Mouse (Mus musculus) embryonic facial prominence, embryonic 10.5 days (tissue): ENCODE measurements at regions not wholly inside any gene's neighbourhood (a gene's known extent, or its start where the extent isn't known, plus 50 kb on each side); places are given as distances from the start of the nearest gene placed in this dataset.
"Not testable (repeated sequence)": the region's sequence is repeated elsewhere in the genome, so short reads cannot be mapped to it uniquely, and the experiment has no call there.

ENCODE experiments used
- DNase-seq: peaks from one replicate; pipeline ENCODE4 v3.0.0-alpha.2; 2017; ENCODE audit warnings: low spot score
- H3K27ac ChIP-seq: fragments of 300-500 bp; sonication (generic); replicated peaks from 2 replicates; pipeline ENCODE4 v1.5.1; 2016; ENCODE audit warnings: mild to moderate bottlenecking
- H3K27me3 ChIP-seq: fragments of 300-500 bp; sonication (generic); replicated peaks from 2 replicates; pipeline ENCODE4 v1.6.1; 2016; ENCODE audit warnings: low read depth, mild to moderate bottlenecking; ENCODE audit not compliant: poor library complexity, severe bottlenecking
- H3K36me3 ChIP-seq: fragments of 300-500 bp; sonication (generic); replicated peaks from 2 replicates; pipeline ENCODE4 v1.6.1; 2016; ENCODE audit warnings: mild to moderate bottlenecking, moderate library complexity
- H3K4me1 ChIP-seq: fragments of 300-500 bp; sonication (generic); 2 replicates; pipeline ENCODE4 v1.6.1; 2016
- H3K4me3 ChIP-seq: fragments of 300-500 bp; sonication (generic); 2 replicates; pipeline ENCODE4 v1.5.1; 2016; ENCODE audit warnings: mild to moderate bottlenecking, moderate library complexity
- H3K9me3 ChIP-seq: fragments of 300-500 bp; sonication (generic); 2 replicates; pipeline ENCODE4 v1.6.1; 2016; ENCODE audit warnings: mild to moderate bottlenecking
- WGBS: fragments of 180-500 bp; shearing (Covaris S2); methylation state at CpG from one replicate; pipeline ENCODE4 v1.1.7; 2016; 5-methylcytosine and 5-hydroxymethylcytosine counted together

DNA sequence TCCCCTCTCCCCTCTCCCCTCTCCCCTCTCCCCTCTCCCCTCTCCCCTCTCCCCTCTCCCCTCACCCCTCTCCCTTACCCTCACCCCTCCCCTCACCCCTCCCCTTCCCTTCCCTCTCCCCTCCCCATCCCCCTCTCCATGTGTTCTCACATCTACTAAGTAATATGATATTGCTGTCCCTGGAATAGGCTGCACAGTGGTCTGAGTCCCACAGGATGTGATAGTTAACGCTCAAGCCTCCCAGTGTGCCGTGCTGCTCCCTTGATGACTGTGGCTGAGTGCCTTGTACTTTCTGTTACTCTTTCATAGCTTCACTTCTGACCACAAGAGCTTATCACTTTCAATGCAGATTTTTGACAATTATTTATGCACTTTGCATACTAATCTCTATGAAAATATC, 620.4 kb upstream of the Igfbp3 start:
- Histone ChIP-seq H3K9me3 (no peaks in the 10 kb centered on the region), H3K36me3 (no peaks in the 10 kb centered on the region), H3K4me1 (peaks cover 11% of the 10 kb centered on the region), H3K4me3 (no peak overlapping the region), H3K27me3 (no peaks in the 10 kb centered on the region), H3K27ac (no peak overlapping the region)
- 22% methylated on average over 2 of the region's 2 CpGs for WGBS
- peak; percentile 48 for DNase-seq

DNA sequence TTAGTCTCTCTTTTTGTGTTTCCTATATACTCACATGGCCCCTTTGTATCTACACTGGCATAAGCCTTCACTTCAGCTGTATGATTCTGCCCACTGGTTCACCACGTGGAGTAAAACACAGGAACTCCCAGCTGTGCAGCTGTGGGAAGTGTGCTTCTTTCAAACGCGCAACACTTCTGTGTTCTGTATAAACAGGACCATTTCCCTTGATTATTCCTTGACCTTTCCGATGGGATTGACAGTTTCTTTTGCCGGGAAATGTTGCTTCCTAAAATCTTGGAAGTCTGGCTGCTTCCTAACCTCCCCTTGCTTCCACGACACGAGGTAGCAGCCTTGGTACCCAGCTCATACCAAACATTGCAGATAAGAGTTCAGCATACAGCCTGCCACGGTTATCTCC, 618.7 kb upstream of the Igfbp3 start:
- WGBS: 63% methylated on average over 8 of the region's 8 CpGs
- Histone ChIP-seq H3K27ac (no peak overlapping the region), H3K27me3 (no peaks in the 10 kb centered on the region), H3K4me1 (0 out of 2 replicates have a peak, but pooled peaks cover 3% of the 10 kb centered on the region), H3K36me3 (no peaks in the 10 kb centered on the region), H3K4me3 (no peak overlapping the region), H3K9me3 (no peaks in the 10 kb centered on the region)
- DNase-seq: no peak

DNA sequence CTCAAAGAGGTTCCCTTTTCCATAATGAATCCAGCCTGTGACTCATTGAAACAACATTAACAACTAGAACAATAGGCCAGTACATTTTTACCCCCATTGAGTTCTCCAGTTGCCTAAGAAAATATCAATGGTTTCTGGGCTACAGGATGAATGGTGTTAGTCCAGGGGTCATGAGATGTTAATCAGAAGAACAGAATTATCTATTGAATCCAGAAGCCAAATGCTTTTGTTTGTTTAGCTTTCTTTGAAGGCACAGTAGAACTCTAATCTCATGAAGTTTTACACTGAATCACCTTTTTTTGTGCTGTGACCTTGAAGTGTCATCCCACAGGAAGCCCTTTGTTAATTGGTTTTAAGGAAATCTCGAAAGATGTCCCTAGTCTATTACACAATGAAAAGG, 616.0 kb upstream of the Igfbp3 start:
- H3K9me3 ChIP-seq: no peaks in the 10 kb centered on the region
- WGBS: 40% methylated on average over 1 of the region's 1 CpGs
- H3K36me3 ChIP-seq: no peaks in the 10 kb centered on the region
- no peaks in the 10 kb centered on the region for H3K27me3 ChIP-seq
- H3K4me3 ChIP-seq: no peak overlapping the region
- 0 out of 2 replicates have a peak, but pooled peaks cover 3% of the 10 kb centered on the region for H3K4me1 ChIP-seq
- DNase-seq: no peak
- no peak overlapping the region for H3K27ac ChIP-seq

GRCm38 (mm10) chr11:7828001-7828400, 614.3 kb upstream of the Igfbp3 start:
- Histone ChIP-seq H3K4me1 (no peaks in the 10 kb centered on the region), H3K9me3 (no peaks in the 10 kb centered on the region), H3K27ac (no peak overlapping the region), H3K4me3 (no peak overlapping the region), H3K27me3 (no peaks in the 10 kb centered on the region), H3K36me3 (no peaks in the 10 kb centered on the region)
- DNase-seq: no peak
- WGBS: 85% methylated on average over 4 of the region's 4 CpGs

DNA sequence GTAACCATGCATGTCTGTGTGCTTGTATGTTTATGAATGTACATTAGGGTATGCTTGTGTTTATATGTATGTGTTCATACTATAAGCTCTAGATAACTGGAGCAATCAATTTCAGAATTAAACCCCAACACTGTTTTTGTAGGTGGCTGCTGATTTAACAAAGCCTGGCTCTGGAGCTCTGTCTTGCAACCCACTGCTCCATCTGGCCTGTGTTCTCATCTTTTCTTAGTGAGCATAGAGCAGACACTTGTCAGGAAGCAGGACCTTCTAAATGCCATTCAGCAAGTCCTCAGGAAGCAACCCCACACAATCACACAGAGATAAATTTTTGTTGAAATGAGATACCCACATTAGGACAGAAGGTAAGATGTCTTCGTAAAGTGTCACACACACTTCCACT, 613.7 kb upstream of the Igfbp3 start:
- Histone ChIP-seq H3K4me3 (no peak overlapping the region), H3K36me3 (no peaks in the 10 kb centered on the region), H3K27ac (no peak overlapping the region), H3K27me3 (no peaks in the 10 kb centered on the region), H3K4me1 (no peaks in the 10 kb centered on the region), H3K9me3 (no peaks in the 10 kb centered on the region)
- DNase-seq: no peak
- WGBS: 87% methylated on average over 1 of the region's 1 CpGs

DNA sequence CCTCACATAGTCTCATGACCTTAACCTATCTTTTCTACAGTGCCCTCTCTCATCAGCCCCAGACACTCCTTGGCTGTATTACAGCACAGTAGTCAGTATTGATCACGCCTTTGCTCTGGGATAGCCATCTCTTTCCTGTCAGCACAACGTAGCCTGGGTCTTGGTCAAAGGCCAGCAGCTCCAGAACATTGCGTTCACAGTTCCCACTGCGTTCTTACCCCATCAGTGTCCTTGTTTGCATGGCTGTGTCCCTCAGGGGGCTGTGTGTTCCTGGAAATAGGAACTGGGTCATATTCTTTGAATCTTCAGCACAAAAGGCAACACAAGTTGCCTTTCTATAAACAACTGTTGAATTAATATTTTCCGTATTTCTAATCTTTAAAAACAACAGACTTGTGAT, 602.0 kb upstream of the Igfbp3 start:
- H3K9me3 ChIP-seq: no peaks in the 10 kb centered on the region
- no peaks in the 10 kb centered on the region for H3K27me3 ChIP-seq
- WGBS: 85% methylated on average over 5 of the region's 5 CpGs
- no peak overlapping the region for H3K4me3 ChIP-seq
- no peak overlapping the region for H3K27ac ChIP-seq
- no peak for DNase-seq
- no peaks in the 10 kb centered on the region for H3K36me3 ChIP-seq
- no peaks in the 10 kb centered on the region for H3K4me1 ChIP-seq

- DNase-seq: no peak
- Histone ChIP-seq H3K27ac (no peak overlapping the region), H3K4me3 (no peak overlapping the region), H3K27me3 (no peaks in the 10 kb centered on the region), H3K4me1 (no peaks in the 10 kb centered on the region), H3K36me3 (no peaks in the 10 kb centered on the region), H3K9me3 (no peaks in the 10 kb centered on the region)
- 87% methylated on average over 2 of the region's 2 CpGs for WGBS
Measured at GRCm38 (mm10) chr11:7814556-7814955, 600.8 kb upstream of the Igfbp3 start.

GRCm38 (mm10) chr11:7812436-7812835, 598.7 kb upstream of the Igfbp3 start:
- Histone ChIP-seq H3K27me3 (no peaks in the 10 kb centered on the region), H3K4me3 (no peak overlapping the region), H3K9me3 (no peaks in the 10 kb centered on the region), H3K36me3 (no peaks in the 10 kb centered on the region), H3K27ac (no peak overlapping the region), H3K4me1 (no peaks in the 10 kb centered on the region)
- 82% methylated on average over 2 of the region's 2 CpGs for WGBS
- DNase-seq: no peak

DNA sequence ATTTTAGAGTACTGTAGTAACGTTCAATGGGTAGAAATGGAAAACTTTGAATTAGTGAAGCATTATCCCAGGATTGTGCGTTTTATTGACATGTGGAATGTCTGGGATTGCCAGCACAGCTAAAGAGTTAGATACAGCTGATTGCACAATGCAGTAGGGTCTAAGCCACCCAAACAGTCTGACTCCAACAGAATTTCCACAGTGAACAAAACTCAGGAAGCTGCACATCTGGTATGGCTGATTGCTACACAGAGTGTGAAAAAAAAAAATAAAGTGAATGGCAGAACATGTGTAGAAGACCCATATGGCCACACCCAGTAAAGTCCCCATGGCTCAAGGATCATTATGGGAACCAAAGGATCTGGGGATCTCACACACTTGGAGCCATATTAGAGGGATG, 596.0 kb upstream of the Igfbp3 start:
- DNase-seq: no peak
- Histone ChIP-seq H3K4me1 (no peaks in the 10 kb centered on the region), H3K9me3 (no peaks in the 10 kb centered on the region), H3K36me3 (no peaks in the 10 kb centered on the region), H3K27me3 (no peaks in the 10 kb centered on the region), H3K27ac (no peak overlapping the region), H3K4me3 (no peak overlapping the region)
- 91% methylated on average over 2 of the region's 2 CpGs for WGBS

GRCm38 (mm10) chr11:7796373-7796772, 582.6 kb upstream of the Igfbp3 start:
- Histone ChIP-seq H3K4me3 (no peak overlapping the region), H3K27ac (no peak overlapping the region), H3K36me3 (no peaks in the 10 kb centered on the region), H3K27me3 (no peaks in the 10 kb centered on the region), H3K9me3 (no peaks in the 10 kb centered on the region), H3K4me1 (peaks cover 3% of the 10 kb centered on the region; the same call in 1 of the 2 replicates)
- WGBS: 65% methylated on average over 5 of the region's 5 CpGs
- no peak for DNase-seq

DNA sequence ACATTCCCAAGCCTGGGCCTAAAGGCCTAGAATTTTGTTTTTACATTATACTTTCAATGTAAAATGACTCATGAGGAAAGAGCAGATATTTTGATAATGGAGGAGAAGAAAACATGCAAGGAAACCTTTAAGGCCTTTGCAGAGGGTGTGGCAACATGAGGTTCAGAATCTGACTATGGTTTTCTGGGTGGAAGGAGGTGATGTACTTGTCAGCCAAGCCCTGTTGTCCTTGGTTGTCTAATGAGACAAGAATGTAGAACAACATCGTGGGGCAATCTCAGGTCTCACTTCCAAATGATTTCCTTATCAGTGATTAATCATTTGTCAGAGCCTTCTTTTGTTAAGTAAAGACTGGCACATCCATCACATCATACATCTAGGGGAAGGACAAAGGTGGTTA, 580.5 kb upstream of the Igfbp3 start:
- Histone ChIP-seq H3K27me3 (no peaks in the 10 kb centered on the region), H3K9me3 (no peaks in the 10 kb centered on the region), H3K36me3 (no peaks in the 10 kb centered on the region), H3K27ac (no peak overlapping the region), H3K4me1 (peaks cover 3% of the 10 kb centered on the region; the same call in 1 of the 2 replicates), H3K4me3 (no peak overlapping the region)
- 89% methylated on average over 1 of the region's 1 CpGs for WGBS
- DNase-seq: no peak

DNA sequence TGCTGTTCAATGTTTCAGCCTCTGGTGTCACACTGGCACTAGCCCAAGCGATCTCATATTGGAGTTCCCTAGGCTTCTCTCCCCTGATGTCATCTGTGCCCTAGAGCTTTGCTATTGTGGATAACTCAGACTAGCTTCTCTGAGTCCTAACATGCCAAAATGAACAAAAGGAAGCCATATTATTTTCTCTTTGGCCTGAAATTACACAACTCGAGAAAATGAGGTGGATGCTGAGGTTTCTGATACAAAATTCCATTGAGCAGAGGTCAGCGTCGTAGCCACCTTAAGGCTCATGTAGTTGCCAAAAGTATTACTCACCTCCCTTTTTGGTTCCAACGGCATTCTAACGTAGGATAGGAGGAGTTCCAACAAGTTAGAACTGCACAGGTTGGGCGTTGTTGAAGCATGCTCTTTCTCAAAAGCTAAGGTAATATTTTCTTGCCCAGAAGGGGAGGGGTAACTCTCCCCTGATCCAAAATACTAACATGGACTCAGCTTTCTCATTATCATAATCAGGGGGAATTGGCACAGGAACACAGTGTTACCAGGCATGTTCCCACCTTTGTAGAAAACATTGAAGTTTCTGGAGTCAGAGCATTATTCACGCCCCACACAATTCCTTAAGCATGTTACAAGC, 566.9 kb upstream of the Igfbp3 start:
- WGBS: 89% methylated on average over 8 of the region's 8 CpGs
- no peak overlapping the region for H3K4me3 ChIP-seq
- DNase-seq: no peak

GRCm38 (mm10) chr11:7775361-7775760, 561.6 kb upstream of the Igfbp3 start:
- DNase-seq: not testable (repeated sequence)

More for the DNA sequence above, 566.9 kb upstream of the Igfbp3 start:
- Histone ChIP-seq H3K4me1 (no peaks in the 10 kb centered on the region), H3K36me3 (no peaks in the 10 kb centered on the region), H3K27me3 (no peaks in the 10 kb centered on the region), H3K27ac (no peak overlapping the region), H3K9me3 (no peaks in the 10 kb centered on the region)

GRCm38 (mm10) chr11:7765303-7765702, 551.6 kb upstream of the Igfbp3 start:
- H3K4me3 ChIP-seq: no peak overlapping the region
- no peaks in the 10 kb centered on the region for H3K27me3 ChIP-seq
- H3K27ac ChIP-seq: no peak overlapping the region
- H3K9me3 ChIP-seq: no peaks in the 10 kb centered on the region
- DNase-seq: no peak
- H3K36me3 ChIP-seq: no peaks in the 10 kb centered on the region
- 65% methylated on average over 1 of the region's 1 CpGs for WGBS
- no peaks in the 10 kb centered on the region for H3K4me1 ChIP-seq

More at GRCm38 (mm10) chr11:7775361-7775760, 561.6 kb upstream of the Igfbp3 start:
- H3K4me1 ChIP-seq, H3K4me3 ChIP-seq, H3K27me3 ChIP-seq, H3K27ac ChIP-seq, H3K36me3 ChIP-seq, H3K9me3 ChIP-seq: not testable (repeated sequence)
